Mouse (Mus musculus) limb, embryonic 12.5 days (tissue): ENCODE results near the gene Gtdc1. TPM values are rescaled to one million over a fixed set of nuclear protein-coding genes. Genes with fewer than 3 reads are reported as not detected.

Source experiments
- ATAC-seq: fragments of 200-750 bp; cut with Nextera tagmentation; 2 replicates; pipeline ENCODE4 v1.8.0; 2017; ENCODE audit warnings: low read depth, moderate TSS enrichment; ENCODE audit not compliant: insufficient number of reproducible peaks, insufficient read depth, low FRiP score, low TSS enrichment
- H3K27ac ChIP-seq: fragments of 300-500 bp; sonication (generic); 2 replicates; pipeline ENCODE4 v1.5.1; 2016; ENCODE audit warnings: mild to moderate bottlenecking, moderate library complexity
- H3K27me3 ChIP-seq: fragments of 300-500 bp; sonication (generic); 2 replicates; pipeline ENCODE4 v1.6.1; 2016; ENCODE audit warnings: mild to moderate bottlenecking, moderate library complexity
- H3K36me3 ChIP-seq: fragments of 300-500 bp; sonication (generic); 2 replicates; pipeline ENCODE4 v1.6.1; 2016; ENCODE audit warnings: mild to moderate bottlenecking, moderate library complexity
- H3K4me1 ChIP-seq: fragments of 300-500 bp; sonication (generic); replicated peaks from 2 replicates; pipeline ENCODE4 v1.6.1; 2016
- H3K4me2 ChIP-seq: fragments of 300-500 bp; sonication (generic); 2 replicates; pipeline ENCODE4 v1.6.1; 2016; ENCODE audit warnings: mild to moderate bottlenecking, moderate library complexity
- H3K4me3 ChIP-seq: fragments of 300-500 bp; sonication (generic); replicated peaks from 2 replicates; pipeline ENCODE4 v1.5.1; 2016; ENCODE audit warnings: mild to moderate bottlenecking
- H3K9ac ChIP-seq: fragments of 300-500 bp; sonication (generic); replicated peaks from 2 replicates; pipeline ENCODE4 v1.6.1; 2016; ENCODE audit warnings: mild to moderate bottlenecking, moderate library complexity
- H3K9me3 ChIP-seq: fragments of 300-500 bp; sonication (generic); 2 replicates; pipeline ENCODE4 v1.6.1; 2016; ENCODE audit warnings: mild to moderate bottlenecking, moderate library complexity
- WGBS: fragments of 180-500 bp; shearing (Covaris S2); methylation state at CpG from one replicate; pipeline ENCODE4 v1.1.7; 2016; 5-methylcytosine and 5-hydroxymethylcytosine counted together
- polyA plus RNA-seq: library from polyadenylated mRNA; unstranded; fragments of >200 nt; fragmentation: Nextera tagmentation; extraction: Ambion mirVana; gene quantifications from 2 replicates; pipeline ENCODE4 v1.2.1, GENCODE M21; 2016

Gtdc1 gene
- polyA plus RNA-seq, 1 experiment from 2014 or later = 15.5 TPM

- H3K4me2 ChIP-seq = no peak overlapping the region
- no peak for ATAC-seq
- H3K27me3 ChIP-seq = no peaks in the 10 kb centered on the region
- peaks cover 6% of the 10 kb centered on the region; the same call in 1 of the 2 replicates for H3K9me3 ChIP-seq
- H3K27ac ChIP-seq = no peak overlapping the region
- no peaks in the 10 kb centered on the region for H3K4me1 ChIP-seq
- peaks cover 5% of the 10 kb centered on the region for H3K36me3 ChIP-seq
- no peak overlapping the region for H3K4me3 ChIP-seq
- 83% methylated on average over 1 of the region's 1 CpGs for WGBS
- no peak overlapping the region for H3K9ac ChIP-seq
These were observed 79.3 kb downstream of the Gtdc1 start for GRCm38 (mm10) chr2:44848156-44848555.

- H3K4me1 ChIP-seq = no peaks in the 10 kb centered on the region
- H3K4me2 ChIP-seq = no peak overlapping the region
- no peak for ATAC-seq
- H3K36me3 ChIP-seq = no peaks in the 10 kb centered on the region
- H3K27ac ChIP-seq = no peak overlapping the region
- H3K9me3 ChIP-seq = no peaks in the 10 kb centered on the region
- H3K4me3 ChIP-seq = no peak overlapping the region
- H3K9ac ChIP-seq = no peak overlapping the region
- 86% methylated on average over 4 of the region's 4 CpGs for WGBS
- no peaks in the 10 kb centered on the region for H3K27me3 ChIP-seq
These were observed 82.0 kb downstream of the Gtdc1 start for GRCm38 (mm10) chr2:44845424-44845823.

- 59% methylated on average over 2 of the region's 2 CpGs for WGBS
- peaks cover 4% of the 10 kb centered on the region; the same call in 1 of the 2 replicates for H3K4me1 ChIP-seq
- no peak overlapping the region for H3K4me3 ChIP-seq
- no peak for ATAC-seq
- no peak overlapping the region for H3K4me2 ChIP-seq
- H3K27me3 ChIP-seq = no peaks in the 10 kb centered on the region
- H3K27ac ChIP-seq = no peak overlapping the region
- H3K9ac ChIP-seq = no peak overlapping the region
- H3K9me3 ChIP-seq = no peaks in the 10 kb centered on the region
- no peaks in the 10 kb centered on the region for H3K36me3 ChIP-seq
These were observed 97.7 kb downstream of the Gtdc1 start for GRCm38 (mm10) chr2:44829753-44830152.

- Histone ChIP-seq H3K4me3 (no peak overlapping the region), H3K9me3 (no peaks in the 10 kb centered on the region), H3K36me3 (no peaks in the 10 kb centered on the region), H3K9ac (no peak overlapping the region), H3K4me2 (no peak overlapping the region), H3K4me1 (peaks cover 4% of the 10 kb centered on the region; the same call in 1 of the 2 replicates), H3K27me3 (no peaks in the 10 kb centered on the region), H3K27ac (no peak overlapping the region)
- no peak for ATAC-seq
- 85% methylated on average over 2 of the region's 2 CpGs for WGBS
These were observed 98.1 kb downstream of the Gtdc1 start for GRCm38 (mm10) chr2:44829346-44829745.

GRCm38 (mm10) chr2:44826609-44827008 is 100.8 kb downstream of the Gtdc1 start:
- Histone ChIP-seq H3K4me1 (peaks cover 4% of the 10 kb centered on the region; the same call in 1 of the 2 replicates), H3K27ac (no peak overlapping the region), H3K27me3 (no peaks in the 10 kb centered on the region), H3K4me2 (no peak overlapping the region), H3K9ac (no peak overlapping the region), H3K4me3 (no peak overlapping the region), H3K36me3 (no peaks in the 10 kb centered on the region), H3K9me3 (no peaks in the 10 kb centered on the region)
- no peak for ATAC-seq
- WGBS = 97% methylated on average over 3 of the region's 3 CpGs

- H3K9me3 ChIP-seq = no peaks in the 10 kb centered on the region
- H3K27me3 ChIP-seq = no peaks in the 10 kb centered on the region
- H3K4me1 ChIP-seq = no peaks in the 10 kb centered on the region
- H3K4me3 ChIP-seq = no peak overlapping the region
- no peak overlapping the region for H3K4me2 ChIP-seq
- ATAC-seq = no peak
- H3K36me3 ChIP-seq = no peaks in the 10 kb centered on the region
- H3K9ac ChIP-seq = no peak overlapping the region
- H3K27ac ChIP-seq = no peak overlapping the region
These were observed 109.7 kb downstream of the Gtdc1 start for GRCm38 (mm10) chr2:44817787-44818186.

- H3K27me3 ChIP-seq = no peaks in the 10 kb centered on the region
- no peak overlapping the region for H3K4me2 ChIP-seq
- no peak overlapping the region for H3K9ac ChIP-seq
- 63% methylated on average over 3 of the region's 3 CpGs for WGBS
- no peaks in the 10 kb centered on the region for H3K4me1 ChIP-seq
- H3K36me3 ChIP-seq = no peaks in the 10 kb centered on the region
- H3K27ac ChIP-seq = no peak overlapping the region
- H3K9me3 ChIP-seq = no peaks in the 10 kb centered on the region
- H3K4me3 ChIP-seq = no peak overlapping the region
- ATAC-seq = no peak
These were observed 113.7 kb downstream of the Gtdc1 start for GRCm38 (mm10) chr2:44813729-44814128.

- Histone ChIP-seq H3K36me3 (no peaks in the 10 kb centered on the region), H3K9ac (no peak overlapping the region), H3K27ac (no peak overlapping the region), H3K4me2 (no peak overlapping the region), H3K9me3 (no peaks in the 10 kb centered on the region), H3K4me3 (no peak overlapping the region), H3K4me1 (no peaks in the 10 kb centered on the region), H3K27me3 (no peaks in the 10 kb centered on the region)
- no peak for ATAC-seq
- 38% methylated on average over 6 of the region's 6 CpGs for WGBS
These were observed 123.0 kb downstream of the Gtdc1 start for GRCm38 (mm10) chr2:44804497-44804896.

GRCm38 (mm10) chr2:44801361-44801760 is 126.1 kb downstream of the Gtdc1 start:
- Histone ChIP-seq H3K9ac (no peak overlapping the region), H3K27ac (no peak overlapping the region), H3K4me2 (no peak overlapping the region), H3K4me3 (no peak overlapping the region), H3K36me3 (no peaks in the 10 kb centered on the region), H3K9me3 (no peaks in the 10 kb centered on the region), H3K27me3 (no peaks in the 10 kb centered on the region), H3K4me1 (no peaks in the 10 kb centered on the region)
- ATAC-seq = no peak
- WGBS = 91% methylated on average over 2 of the region's 2 CpGs

- WGBS = 92% methylated on average over 4 of the region's 4 CpGs
- ATAC-seq = no peak
- no peak overlapping the region for H3K27ac ChIP-seq
- H3K27me3 ChIP-seq = no peaks in the 10 kb centered on the region
- H3K9me3 ChIP-seq = no peaks in the 10 kb centered on the region
- H3K36me3 ChIP-seq = no peaks in the 10 kb centered on the region
- no peak overlapping the region for H3K9ac ChIP-seq
- H3K4me1 ChIP-seq = no peaks in the 10 kb centered on the region
- H3K4me2 ChIP-seq = no peak overlapping the region
- no peak overlapping the region for H3K4me3 ChIP-seq
These were observed 135.6 kb downstream of the Gtdc1 start for GRCm38 (mm10) chr2:44791840-44792239.

- Histone ChIP-seq H3K9ac (no peak overlapping the region), H3K4me1 (no peaks in the 10 kb centered on the region), H3K9me3 (no peaks in the 10 kb centered on the region), H3K27ac (no peak overlapping the region), H3K4me2 (no peak overlapping the region), H3K4me3 (no peak overlapping the region), H3K27me3 (no peaks in the 10 kb centered on the region), H3K36me3 (no peaks in the 10 kb centered on the region)
- 88% methylated on average over 5 of the region's 5 CpGs for WGBS
- no peak for ATAC-seq
These were observed 136.3 kb downstream of the Gtdc1 start for GRCm38 (mm10) chr2:44791134-44791533.

GRCm38 (mm10) chr2:44782746-44783145 is 144.7 kb downstream of the Gtdc1 start:
- H3K4me3 ChIP-seq = no peak overlapping the region
- H3K4me1 ChIP-seq = no peaks in the 10 kb centered on the region
- no peaks in the 10 kb centered on the region for H3K27me3 ChIP-seq
- WGBS = 94% methylated on average over 4 of the region's 4 CpGs
- no peaks in the 10 kb centered on the region for H3K36me3 ChIP-seq
- H3K9ac ChIP-seq = no peak overlapping the region
- H3K9me3 ChIP-seq = no peaks in the 10 kb centered on the region
- ATAC-seq = no peak
- H3K4me2 ChIP-seq = no peak overlapping the region
- no peak overlapping the region for H3K27ac ChIP-seq
